In genomic region chr8:105689256-105689982, GRCm38 (mm10) we compare ENCODE assay signal across 31 mouse cellular contexts. TPM values are rescaled to one million over a fixed set of nuclear protein-coding genes. Genes with fewer than 3 reads are reported as not detected.
"Had no signal": no experiment of that assay in that cellular context is flagged by ENCODE, and none has a peak within 500 bp of the region (broad histone marks: within the 10 kb centered on the region; RNA-seq: fewer than 3 reads in every experiment).

No protein-coding gene starts in this region.

- DNase-seq: gastrocnemius, adult 2 months; gastrocnemius, postnatal 10 days; gastrocnemius, postnatal 25 days; heart, adult 2 months; heart, postnatal 4 days; kidney, adult 8-10 months; kidney, postnatal 10 days; kidney, postnatal 25 days; kidney, postnatal 4 days; lung, adult 18-20 months had no signal

- H3K9ac ChIP-seq: heart, embryonic 13.5 days; heart, embryonic 15.5 days; hindbrain, embryonic 12.5 days; hindbrain, embryonic 14.5 days; intestine, embryonic 15.5 days; limb, embryonic 12.5 days; liver, embryonic 12.5 days; liver, embryonic 14.5 days had no signal

- H3K27ac ChIP-seq: gastrocnemius, adult 2 months; heart, adult 2 months; heart, embryonic 13.5 days; heart, embryonic 15.5 days; hindbrain, embryonic 10.5 days; hindbrain, embryonic 12.5 days; hindbrain, embryonic 14.5 days; intestine, embryonic 15.5 days; layer of hippocampus, adult 2 months; left cerebral cortex, adult 2 months; limb, embryonic 10.5 days; limb, embryonic 12.5 days; liver, embryonic 12.5 days; liver, embryonic 14.5 days had no signal

- ATAC-seq: hindbrain, embryonic 16.5 days; inflammation-experienced regulatory T-cells, adult 6 months; intestine, embryonic 15.5 days; intestine, postnatal 0 days; liver, embryonic 12.5 days had no signal

- H3K4me2 ChIP-seq: heart, embryonic 11.5 days; heart, embryonic 13.5 days; heart, embryonic 15.5 days; hindbrain, embryonic 12.5 days; hindbrain, embryonic 14.5 days; intestine, embryonic 15.5 days; limb, embryonic 12.5 days; liver, embryonic 12.5 days had no signal

- H3K4me3 ChIP-seq: gastrocnemius, adult 2 months; heart, adult 2 months; heart, embryonic 13.5 days; heart, embryonic 15.5 days; hindbrain, embryonic 10.5 days; hindbrain, embryonic 12.5 days; intestine, embryonic 15.5 days; layer of hippocampus, adult 2 months; left cerebral cortex, adult 2 months; limb, embryonic 10.5 days; limb, embryonic 12.5 days; liver, embryonic 12.5 days had no signal

- H3K36me3 ChIP-seq: heart, embryonic 15.5 days; intestine, embryonic 15.5 days had no signal

- H3K9me3 ChIP-seq: heart, embryonic 13.5 days; heart, embryonic 15.5 days; hindbrain, embryonic 12.5 days; intestine, embryonic 15.5 days; limb, embryonic 10.5 days; liver, embryonic 12.5 days had no signal

- H3K27me3 ChIP-seq: hindbrain, embryonic 12.5 days had no signal

RNA-seq across cellular contexts. Expression of gene 4933405L10Rik, which starts 18.0 kb away (rescaled TPM):
- polyA plus RNA-seq: heart, adult 2 months; heart, embryonic 13.5 days; heart, embryonic 15.5 days; heart, postnatal 0 days; inflammation-experienced regulatory T-cells, adult 6 months; intestine, postnatal 0 days; kidney, embryonic 14.5 days; kidney, embryonic 16.5 days; limb, embryonic 10.5 days; liver, adult 2 months; liver, embryonic 14.5 days; liver, embryonic 16.5 days had no signal
